Mouse (Mus musculus): Measurements from ENCODE around the gene Cab39l.
"Not testable (repeated sequence)": the region's sequence is repeated elsewhere in the genome, so short reads cannot be mapped to it uniquely, and the experiment has no call there.

Gene Cab39l

GRCm38 (mm10) chr14:59557886-59558285 lies 117.1 kb downstream of the Cab39l start:
- no peak for DNase-seq (ENCODE audit: low read depth, low spot score)

- DNase-seq (ENCODE audit: low read depth, low spot score) = no peak
These were observed 126.0 kb downstream of the Cab39l start for GRCm38 (mm10) chr14:59566756-59567155.

- DNase-seq (ENCODE audit: low read depth, low spot score) = no peak
These were observed 135.6 kb downstream of the Cab39l start for GRCm38 (mm10) chr14:59576385-59576784.

- DNase-seq (ENCODE audit: low read depth, low spot score) = peak; percentile 39
These were observed 149.8 kb downstream of the Cab39l start for GRCm38 (mm10) chr14:59590614-59591013.

GRCm38 (mm10) chr14:59591901-59592300 lies 151.1 kb downstream of the Cab39l start:
- DNase-seq (ENCODE audit: low read depth, low spot score) = peak; percentile 66

- no peak for DNase-seq (ENCODE audit: low read depth, low spot score)
These were observed 151.8 kb downstream of the Cab39l start for GRCm38 (mm10) chr14:59592593-59592992.

GRCm38 (mm10) chr14:59594988-59595387 lies 154.2 kb downstream of the Cab39l start:
- no peak for DNase-seq (ENCODE audit: low read depth, low spot score)

GRCm38 (mm10) chr14:59597398-59598259 lies 156.9 kb downstream of the Cab39l start, which contains the start of gene Cdadc1:
Cdadc1 (minus strand) TSS chr14:59597959.
- peak; percentile 90 for DNase-seq (ENCODE audit: low read depth, low spot score)

GRCm38 (mm10) chr14:59598260-59598627 lies 157.5 kb downstream of the Cab39l start:
- no peak for DNase-seq (ENCODE audit: low read depth, low spot score)

- DNase-seq (ENCODE audit: low read depth, low spot score) = peak; percentile 57
These were observed 163.4 kb downstream of the Cab39l start for GRCm38 (mm10) chr14:59604002-59604645.

- DNase-seq (ENCODE audit: low read depth, low spot score) = peak; percentile 57
These were observed 165.0 kb downstream of the Cab39l start for GRCm38 (mm10) chr14:59605671-59606353.

GRCm38 (mm10) chr14:59607021-59607420 lies 166.2 kb downstream of the Cab39l start:
- no peak for DNase-seq (ENCODE audit: low read depth, low spot score)

- peak; percentile 75 for DNase-seq (ENCODE audit: low read depth, low spot score)
These were observed 172.3 kb downstream of the Cab39l start for GRCm38 (mm10) chr14:59612920-59613625.

- not testable (repeated sequence) for DNase-seq (ENCODE audit: low read depth, low spot score)
These were observed 173.4 kb downstream of the Cab39l start for GRCm38 (mm10) chr14:59614149-59614548.

- DNase-seq (ENCODE audit: low read depth, low spot score) = no peak
These were observed 176.0 kb downstream of the Cab39l start for GRCm38 (mm10) chr14:59616802-59617201.

- peak; percentile 88 for DNase-seq (ENCODE audit: low read depth, low spot score)
These were observed 183.6 kb downstream of the Cab39l start for GRCm38 (mm10) chr14:59624326-59624885.

- DNase-seq (ENCODE audit: low read depth, low spot score) = peak; percentile 90
These were observed 184.5 kb downstream of the Cab39l start, which contains the start of gene Shisa2 for GRCm38 (mm10) chr14:59625158-59625805. Shisa2 (plus strand) TSS chr14:59625308.

- peak; percentile 36 for DNase-seq (ENCODE audit: low read depth, low spot score)
These were observed 185.1 kb downstream of the Cab39l start for GRCm38 (mm10) chr14:59625806-59626364.

GRCm38 (mm10) chr14:59626711-59627110 lies 185.9 kb downstream of the Cab39l start:
- no peak for DNase-seq (ENCODE audit: low read depth, low spot score)

GRCm38 (mm10) chr14:59627142-59627680 lies 186.4 kb downstream of the Cab39l start:
- no peak for DNase-seq (ENCODE audit: low read depth, low spot score)

All from R1 (cell line).